Mouse (Mus musculus): Measurements from ENCODE around the gene Klhl31.

DNA sequence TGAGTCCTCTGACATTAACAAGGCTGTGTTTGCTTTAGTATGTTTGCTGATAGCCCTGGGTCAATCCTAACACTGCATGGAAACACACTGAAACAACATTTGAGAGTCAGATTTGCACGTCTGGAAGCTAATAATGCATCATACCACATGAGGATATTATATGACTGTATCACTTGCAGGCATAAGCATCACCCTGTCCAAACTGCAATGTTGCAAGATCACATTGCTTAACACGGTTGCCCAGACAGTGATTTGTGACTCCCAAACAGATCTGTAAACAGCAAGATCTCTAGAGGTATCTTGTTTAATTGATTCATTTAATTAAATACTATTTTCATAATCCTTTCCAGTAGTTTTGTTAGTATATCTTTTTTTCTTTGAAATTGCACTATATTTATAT lies 17.9 kb upstream of the Klhl31 start:
- TF ChIP-seq POLR2A (IDR thresholded peaks at IDR 0.05; ENCODE audit: insufficient read depth, low read depth, low read length) (no peak), CTCF (IDR thresholded peaks at IDR 0.05; ENCODE audit: insufficient read depth, low read depth, low read length) (no peak)
